Mouse (Mus musculus) heart, adult 9 months (tissue): ENCODE results near the gene Retn.

Experiments
- DNase-seq, 2 experiments: peaks; one replicate each; pipeline ENCODE4 v3.0.0; 2022; ENCODE audit warnings: low spot score in 2 of 2

The Retn gene

DNA sequence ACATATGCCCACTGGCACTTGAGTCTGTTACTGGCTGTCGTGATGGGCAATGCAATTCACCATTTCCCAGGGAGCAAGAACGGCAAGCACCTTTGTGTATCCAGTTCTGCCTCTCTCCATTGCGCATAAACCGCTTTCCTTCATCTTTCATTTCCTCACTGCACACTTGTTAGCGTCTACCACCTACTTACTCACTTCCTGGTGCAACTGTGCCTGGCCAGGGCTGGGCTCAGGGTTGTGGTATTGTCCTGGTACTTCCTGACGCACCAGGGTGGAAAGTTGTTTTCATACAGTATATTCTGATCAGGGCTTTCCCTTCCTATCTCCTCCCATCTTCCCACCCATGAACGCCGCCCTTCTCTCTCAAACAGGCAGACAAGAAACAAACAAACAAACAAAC is 5.3 kb downstream of the Retn start:
- DNase-seq: no peak

DNA sequence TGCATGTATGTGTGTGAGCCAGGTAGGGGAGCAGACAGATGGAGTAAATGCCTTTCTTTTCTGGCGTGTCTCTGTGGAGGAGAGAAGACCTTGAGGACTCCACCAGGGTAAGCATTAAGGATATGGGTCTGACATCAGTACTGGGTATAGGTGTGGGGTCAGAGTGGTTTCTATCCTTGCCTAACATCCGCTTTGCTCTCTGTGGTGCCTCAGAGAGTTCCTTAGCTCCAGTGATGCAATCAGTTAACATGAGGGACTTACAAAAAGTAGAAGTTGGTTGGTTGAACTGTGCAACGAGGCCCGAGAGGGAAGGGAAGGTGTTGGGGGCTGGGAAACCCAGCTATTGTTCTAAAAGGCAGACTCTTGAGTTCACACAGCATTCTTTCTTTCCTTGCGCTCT is 8.8 kb downstream of the Retn start:
- no peak for DNase-seq

DNA sequence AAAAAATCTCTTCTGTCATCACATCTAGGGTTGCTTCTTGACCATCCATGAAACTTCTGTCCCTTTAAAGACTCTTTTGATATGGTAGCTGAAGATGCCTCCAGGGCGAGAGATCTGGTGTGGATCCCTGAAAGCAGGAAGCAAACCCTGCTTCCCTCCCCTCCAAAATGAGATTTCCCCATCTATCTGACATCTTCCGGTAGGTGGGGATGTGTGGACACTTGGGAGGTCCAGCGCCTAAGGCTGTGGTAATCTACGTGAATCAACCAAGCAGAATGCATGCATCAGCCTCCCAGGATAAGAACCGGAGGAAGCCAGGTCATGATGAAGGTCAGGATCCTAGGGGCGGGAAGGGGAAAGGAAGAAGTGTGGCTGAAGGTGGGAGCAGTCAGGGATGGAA is 9.9 kb downstream of the Retn start, which contains the start of gene Mcemp1:
Gene Mcemp1 (plus strand): TSS at position 248 of the 400 bp plus-strand sequence.
- DNase-seq: no peak

DNA sequence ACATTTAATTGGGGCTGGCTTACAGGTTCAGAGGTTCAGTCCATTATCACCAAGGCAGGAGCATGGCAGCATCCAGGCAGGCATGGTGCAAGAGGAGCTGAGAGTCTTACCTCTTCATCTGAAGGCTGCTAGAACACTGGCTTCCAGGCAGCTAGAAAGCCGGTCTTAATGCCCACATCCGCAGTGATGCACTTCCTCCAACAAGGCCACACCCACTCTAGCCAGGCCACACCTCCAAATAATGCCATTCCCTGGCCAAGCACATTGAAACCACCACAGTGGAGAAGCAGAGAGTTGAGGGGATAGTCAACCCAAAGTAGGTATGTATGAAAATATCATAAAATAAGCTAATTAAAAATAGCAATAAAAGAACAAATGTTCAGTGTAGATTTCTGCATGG is 14.8 kb downstream of the Retn start:
- no peak for DNase-seq

DNA sequence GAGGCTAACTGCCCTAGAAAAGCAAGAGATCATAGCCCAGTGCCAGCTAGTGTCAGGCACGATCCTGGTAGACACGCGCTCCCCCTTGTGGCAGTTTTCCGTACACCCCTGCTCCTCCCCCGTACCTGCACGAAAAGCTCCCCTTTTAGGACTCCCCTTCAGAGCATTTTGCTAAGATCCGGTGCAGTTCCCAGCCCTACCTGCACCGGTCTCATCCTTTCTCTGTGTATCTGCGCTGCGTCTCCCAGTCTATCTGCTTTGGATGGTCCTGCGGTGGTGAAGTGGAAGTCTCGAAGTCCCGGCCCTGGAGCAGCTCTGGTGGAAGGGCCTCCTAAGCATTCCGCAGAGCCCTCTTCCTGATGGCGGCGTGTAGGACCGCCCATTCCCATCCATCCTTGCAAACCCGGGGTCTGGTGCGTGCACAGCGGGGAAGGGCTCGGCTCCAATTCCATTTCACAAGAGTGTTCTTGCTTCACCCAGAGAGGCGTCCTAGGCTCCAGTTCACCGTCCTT is 16.5 kb downstream of the Retn start, which contains the start of gene Fcor:
Gene Fcor (minus strand): TSS at position 383 of the 512 bp plus-strand sequence.
- peak; percentile 65 to 74 for DNase-seq

DNA sequence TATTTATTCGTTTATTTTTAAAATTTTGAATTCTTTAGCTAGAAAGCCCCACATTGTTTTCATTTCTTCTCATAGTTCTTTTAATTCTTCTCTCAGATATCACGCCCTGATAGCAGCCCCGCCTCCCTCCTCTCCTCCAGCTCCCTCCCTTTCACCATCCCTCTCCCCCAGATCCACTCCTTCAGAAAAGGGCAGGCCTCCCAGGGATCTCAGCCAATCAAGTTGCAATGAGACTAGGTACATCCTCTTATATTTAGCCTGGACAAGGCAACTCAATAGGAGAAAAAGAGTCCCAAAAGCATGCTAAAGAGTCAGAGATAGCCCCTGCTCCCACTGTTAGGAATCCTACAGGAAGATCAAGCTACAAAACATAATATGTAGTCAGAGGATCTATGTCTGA is 19.1 kb downstream of the Retn start:
- no peak for DNase-seq

DNA sequence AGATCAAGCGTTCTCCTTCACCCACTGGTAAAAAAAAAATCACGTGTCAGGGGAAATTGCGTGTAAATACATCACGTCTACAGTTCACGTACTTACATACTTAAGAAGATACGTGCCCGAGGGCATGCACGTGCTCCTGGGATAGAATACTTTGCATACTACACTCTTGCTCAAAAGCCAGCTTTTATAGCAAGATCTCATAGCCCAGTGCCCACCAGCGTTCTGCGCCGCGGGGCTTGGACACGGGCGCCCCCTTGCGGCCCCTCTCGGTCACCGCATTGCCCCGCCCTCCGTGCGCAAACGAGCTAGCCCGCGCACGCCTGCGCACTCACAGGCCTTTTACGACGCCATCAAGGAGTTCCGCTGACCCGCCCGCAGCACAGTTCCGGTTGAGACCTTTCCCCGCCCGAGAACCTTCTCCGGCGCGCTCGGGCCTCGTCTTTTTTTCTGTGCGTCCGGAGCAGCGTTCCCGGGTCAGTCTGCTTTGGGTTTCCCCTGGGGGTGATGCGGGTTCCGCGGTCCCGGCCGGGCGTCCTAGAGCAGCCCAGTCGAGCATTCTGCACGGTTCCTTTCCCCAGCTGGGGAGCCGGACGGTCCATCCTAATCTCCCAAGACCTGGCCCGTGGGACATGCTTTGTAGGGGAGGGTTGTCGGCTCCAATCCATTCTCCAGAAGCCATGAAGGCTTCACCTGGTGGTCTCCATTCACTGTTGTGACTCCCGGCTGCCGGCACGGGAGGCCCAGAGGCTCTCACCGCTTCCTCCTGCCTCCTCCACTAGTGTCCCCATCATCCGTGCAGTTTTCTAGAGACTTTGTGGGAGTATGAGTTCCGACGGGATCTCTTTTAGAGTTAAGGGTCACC is 20.8 kb downstream of the Retn start, which contains the start of gene Trappc5:
Gene Trappc5 (plus strand): TSS at position 169 of the 862 bp plus-strand sequence.
- DNase-seq: peak; percentile 92 to 93

DNA sequence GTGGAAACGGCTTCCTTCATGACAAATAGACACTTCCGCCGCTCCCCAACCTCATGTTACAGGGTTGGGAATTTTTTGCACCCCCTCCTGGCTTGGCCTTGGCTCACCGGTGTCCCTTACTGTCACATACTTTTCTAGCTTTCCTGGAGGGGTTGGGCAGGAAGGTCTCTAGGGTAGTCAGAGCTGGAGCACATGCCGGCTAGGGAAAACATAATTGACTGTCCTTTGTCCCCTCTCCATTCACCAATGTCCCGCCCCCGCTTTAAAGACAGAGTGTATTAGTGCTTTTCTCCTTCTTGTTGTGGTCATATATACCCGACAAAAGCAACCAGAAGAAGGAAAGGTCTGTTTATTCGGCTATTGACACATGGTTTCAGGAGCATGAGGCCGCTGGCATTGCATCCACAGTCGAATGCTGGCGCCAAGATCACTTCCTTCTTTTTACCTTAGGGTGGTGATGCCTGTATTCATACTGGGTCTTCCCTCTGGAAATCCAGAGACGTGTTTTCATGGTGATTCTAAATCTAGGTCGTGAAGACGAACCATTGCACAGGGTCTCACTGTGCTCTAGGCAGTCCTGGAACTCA is 21.5 kb downstream of the Retn start:
- DNase-seq: no peak

DNA sequence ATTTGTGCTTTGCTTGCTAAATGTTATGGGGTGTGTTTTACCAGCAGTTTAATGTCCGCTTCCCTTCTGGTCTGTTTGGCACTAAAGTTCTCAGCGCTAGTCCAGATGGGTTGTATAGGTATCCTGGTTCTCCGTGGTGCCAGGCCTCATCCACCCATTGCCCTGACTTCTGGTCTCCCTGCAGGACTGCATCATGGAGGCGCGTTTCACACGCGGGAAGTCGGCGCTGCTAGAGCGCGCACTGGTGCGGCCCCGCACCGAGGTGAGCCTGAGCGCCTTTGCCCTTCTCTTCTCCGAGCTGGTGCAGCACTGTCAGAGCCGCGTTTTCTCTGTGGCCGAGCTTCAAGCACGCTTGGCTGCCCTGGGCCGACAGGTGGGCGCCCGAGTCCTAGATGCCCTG is 23.3 kb downstream of the Retn start:
- no peak for DNase-seq

DNA sequence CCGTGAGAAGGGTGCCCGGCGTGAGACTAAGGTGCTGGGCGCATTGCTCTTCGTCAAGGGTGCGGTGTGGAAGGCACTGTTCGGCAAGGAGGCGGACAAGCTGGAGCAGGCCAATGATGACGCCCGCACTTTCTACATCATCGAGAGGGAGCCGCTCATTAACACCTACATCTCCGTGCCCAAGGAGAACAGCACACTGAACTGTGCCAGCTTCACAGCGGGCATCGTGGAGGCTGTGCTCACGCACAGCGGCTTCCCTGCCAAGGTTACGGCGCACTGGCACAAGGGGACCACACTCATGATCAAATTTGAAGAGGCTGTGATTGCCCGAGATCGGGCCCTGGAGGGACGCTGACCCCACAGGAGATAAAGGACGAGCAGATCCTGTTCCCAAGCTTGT is 23.7 kb downstream of the Retn start:
- DNase-seq: no peak

DNA sequence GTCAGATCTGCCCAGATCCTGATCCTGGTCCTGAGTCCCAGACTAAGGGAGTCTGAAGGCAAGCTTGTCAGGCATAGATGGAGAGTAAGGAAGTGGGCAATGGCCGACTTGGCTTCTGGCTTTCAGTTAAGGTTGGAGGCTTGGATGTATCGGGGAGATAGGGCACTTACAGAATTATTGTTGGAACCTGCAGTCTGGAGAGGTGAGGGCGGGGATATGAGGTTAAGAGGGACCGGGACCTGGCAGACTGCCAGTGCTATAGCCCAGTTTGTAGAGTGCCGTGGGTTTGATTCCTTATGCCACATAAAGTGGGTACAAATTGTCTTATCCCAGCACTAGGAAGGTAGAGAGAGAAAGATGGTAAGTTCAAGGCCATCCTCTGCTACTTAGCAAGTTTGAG is 24.1 kb downstream of the Retn start:
- DNase-seq: no peak

DNA sequence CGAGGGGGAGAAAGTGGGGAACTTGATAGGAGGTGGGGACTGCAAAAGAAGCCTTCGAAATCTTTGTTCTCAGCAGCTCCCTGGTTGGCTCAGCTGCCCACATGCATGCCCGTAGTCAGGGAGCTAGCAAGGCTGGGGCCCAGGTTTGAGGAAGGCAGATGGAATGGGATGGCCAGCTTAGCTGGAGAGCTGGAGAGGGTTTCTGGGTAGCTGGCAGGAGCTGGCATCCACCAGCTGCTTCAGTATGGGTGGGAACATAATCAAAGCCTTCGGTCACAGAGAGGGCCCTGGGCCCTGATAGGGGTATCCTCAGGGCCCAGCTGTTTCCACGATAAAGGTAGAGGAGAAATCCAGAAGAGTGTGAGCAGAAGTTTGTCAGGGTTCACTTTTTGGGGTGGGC is 26.9 kb downstream of the Retn start:
- no peak for DNase-seq

DNA sequence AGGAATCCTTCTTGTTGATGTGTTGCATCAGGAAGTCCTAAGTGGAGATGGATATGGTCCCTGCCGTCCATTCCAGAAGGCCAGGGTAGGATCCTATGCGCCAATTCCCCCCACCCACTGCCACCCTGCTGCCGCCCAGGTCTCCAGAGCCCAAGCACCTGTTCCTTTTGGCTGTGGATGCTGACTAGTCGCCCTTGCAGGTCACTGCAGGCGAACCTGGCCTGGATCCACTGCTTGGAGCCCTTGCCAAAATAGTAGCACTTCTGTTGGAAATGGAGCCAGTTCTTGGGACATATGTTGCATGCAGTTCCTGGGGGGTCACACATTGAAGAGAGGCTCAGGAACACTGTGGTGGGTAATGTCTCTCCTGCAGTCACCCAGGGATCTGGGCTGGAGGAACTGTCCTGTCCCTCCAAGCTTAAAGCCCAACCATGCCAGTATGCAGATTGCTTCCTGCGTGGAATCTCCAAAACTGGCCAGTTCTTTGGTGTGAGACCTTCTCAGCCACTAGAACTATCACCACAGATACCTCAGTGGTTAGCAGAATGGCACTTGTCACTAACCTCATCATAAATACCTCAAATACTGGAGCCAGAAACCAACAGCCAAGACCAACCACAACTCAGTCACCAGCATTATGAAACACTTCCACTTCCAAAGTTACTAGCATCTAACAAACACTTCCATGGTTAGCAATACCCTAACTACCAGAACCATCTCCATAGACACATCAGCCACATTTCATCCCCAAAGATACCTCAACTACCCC is 28.0 kb downstream of the Retn start:
- no peak for DNase-seq

DNA sequence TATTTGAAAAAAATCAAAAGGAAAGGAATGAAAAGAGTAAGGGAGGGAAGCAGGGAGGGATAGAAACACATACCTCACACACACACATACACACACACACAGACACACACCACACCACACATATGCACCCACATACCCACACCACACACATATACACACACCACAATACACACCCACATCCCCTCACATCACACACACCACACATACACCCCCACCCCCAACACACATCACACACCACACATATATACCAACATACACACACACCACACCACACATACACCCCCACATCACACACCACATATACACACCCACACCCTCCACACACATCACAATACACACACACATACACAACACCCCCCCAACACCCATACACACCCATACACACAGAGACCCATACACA is 29.0 kb downstream of the Retn start:
- DNase-seq: no peak

DNA sequence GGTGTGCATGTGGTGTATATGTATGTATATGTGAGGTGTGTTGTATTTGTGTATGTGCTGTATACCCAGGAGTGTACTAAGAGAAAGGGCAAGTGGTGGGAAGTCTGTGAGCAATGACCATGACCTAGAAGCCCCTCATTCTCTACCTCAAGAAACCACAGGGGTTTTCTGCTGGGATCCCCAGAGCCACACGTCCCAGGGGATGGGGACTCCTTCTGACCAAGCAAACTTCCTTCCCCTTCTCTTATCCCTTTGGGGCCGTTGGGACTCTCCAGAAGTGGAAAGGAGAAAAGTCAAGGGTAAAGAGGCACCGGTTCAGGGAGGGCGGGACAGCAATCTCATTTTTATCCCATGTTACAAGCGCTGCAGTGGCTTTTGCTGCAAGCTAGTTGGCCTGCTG is 29.9 kb downstream of the Retn start:
- no peak for DNase-seq

DNA sequence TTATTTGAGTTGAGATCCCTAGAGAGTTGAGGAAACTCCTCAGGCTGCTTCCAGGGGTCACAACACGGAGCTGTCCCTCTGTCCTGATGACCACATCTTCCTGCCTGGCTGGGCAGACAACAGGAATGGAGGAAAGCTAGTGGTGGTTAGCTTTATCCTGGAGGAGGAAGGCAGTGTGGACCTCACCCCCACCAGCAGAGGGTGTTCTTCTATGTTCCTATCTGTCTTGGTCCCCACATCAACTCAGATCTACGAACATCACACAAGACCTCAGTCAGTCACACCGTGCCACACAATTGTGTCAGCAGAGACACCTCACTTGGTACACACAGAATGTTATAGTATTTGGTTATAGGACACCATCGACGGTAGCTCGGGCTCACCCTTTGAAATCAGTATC is 32.0 kb downstream of the Retn start:
- no peak for DNase-seq

DNA sequence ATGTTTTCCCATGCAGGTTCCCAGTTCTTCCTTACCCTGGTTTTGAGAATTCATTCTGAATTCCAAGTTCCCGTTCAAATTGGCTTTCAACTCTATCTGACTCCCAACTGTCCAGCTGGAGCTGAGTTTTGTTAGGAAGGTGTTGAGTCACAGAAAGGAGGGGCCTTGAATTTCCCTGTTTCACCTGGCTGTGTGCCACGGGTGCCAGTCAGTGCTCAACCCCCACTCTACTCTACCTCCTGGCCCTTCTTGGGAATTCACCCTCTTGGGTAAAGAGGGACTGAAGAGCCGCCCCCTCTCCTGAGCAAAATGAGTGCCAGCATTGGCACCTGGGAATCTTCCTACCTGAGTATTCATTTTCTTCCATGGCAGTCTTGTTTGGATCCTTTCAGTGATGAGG is 35.2 kb downstream of the Retn start:
- no peak for DNase-seq

DNA sequence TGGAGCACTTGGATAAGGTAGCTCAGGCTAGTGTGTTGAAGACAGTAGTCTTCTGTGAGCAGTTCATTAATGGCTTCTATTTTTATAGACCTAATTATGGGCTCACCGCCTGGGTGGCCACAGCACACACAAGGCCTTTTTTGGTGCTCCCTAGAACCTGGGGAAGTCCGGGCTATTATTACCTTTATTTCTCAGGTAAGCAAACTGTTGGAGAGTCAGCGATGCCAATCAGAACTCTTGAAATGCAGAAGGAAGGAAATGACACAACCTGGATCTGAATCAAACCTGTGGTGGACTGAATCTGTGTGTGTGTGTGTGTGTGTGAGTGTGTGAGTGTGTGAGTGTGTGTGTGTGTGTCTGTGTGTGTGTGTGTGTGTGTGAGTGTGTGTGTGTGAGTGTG is 38.6 kb downstream of the Retn start, which contains the start of gene Fcer2a:
Gene Fcer2a (minus strand): TSS at position 55 of the 400 bp plus-strand sequence.
- no peak for DNase-seq

DNA sequence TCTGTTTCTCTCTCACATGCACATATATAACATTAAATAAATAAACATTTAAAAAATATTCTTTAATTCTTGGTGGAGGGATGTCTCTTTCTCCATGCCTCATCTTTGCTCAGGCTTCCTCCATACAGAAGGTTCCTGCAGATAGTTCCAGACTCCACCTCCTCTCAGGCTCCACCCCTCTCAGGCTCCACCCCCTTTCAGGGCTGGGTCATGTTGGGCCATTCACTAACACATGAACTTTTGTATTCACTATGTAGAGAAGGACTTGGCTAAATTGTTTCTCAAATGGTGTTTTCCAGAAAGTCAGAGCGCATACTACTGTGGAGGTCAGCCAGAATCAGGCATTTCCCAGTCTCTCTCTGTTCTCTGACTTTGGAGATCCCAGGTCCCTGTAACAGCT is 45.9 kb downstream of the Retn start:
- DNase-seq: no peak

DNA sequence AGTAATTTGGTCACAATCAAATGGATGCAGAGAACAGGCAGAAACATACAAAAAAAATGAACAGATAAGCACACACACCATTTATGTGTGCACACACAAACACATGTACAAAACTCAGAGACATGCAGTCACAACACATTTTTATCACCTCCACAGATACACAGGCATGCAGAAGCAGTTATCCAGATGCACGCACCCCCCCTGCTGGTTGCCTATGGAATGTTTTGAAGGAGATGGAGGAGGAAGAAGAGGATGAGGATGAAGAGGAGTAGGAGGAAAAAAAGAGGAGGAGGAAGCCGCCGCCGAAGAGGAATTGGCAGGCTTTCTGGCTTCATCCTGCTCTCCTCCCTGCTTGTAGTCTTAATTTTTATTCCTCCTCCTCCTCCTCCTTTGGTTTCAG is 50.1 kb downstream of the Retn start:
- DNase-seq: no peak

DNA sequence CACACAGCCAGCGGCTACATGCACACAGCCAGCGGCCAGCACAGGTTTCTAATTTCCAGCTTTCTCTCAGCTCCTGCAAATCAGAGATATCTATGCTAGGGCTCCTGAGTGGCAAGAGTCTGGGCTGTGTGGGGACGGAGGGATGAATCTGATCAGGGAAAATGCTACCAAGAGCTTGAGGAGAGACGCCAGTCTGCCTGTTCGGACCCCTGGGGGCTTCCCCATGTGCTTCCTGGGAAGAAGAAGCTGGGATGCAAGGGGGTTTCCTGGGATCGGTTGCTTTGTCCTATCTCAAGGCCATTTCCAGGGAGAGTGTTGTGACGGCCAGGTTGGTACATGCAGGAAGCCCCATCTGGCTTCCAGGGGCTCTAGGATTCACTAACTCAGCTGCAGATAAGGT is 52.0 kb downstream of the Retn start:
- DNase-seq: no peak
